Mouse (Mus musculus) CH12.LX (cell line): ENCODE data around the gene Dntt. TPM values are rescaled to one million over a fixed set of nuclear protein-coding genes. Genes with fewer than 3 reads are reported as not detected.

Experiments
- DNase-seq: peaks from one replicate; pipeline ENCODE4 v3.0.0-alpha.2; 2013; ENCODE audit errors: extremely low read depth
- H3K27ac ChIP-seq: 2 replicates; pipeline ENCODE4 v1.5.1; 2012; ENCODE audit warnings: low read depth, mild to moderate bottlenecking, control low read depth, moderate library complexity; ENCODE audit not compliant: insufficient read depth
- H3K27me3 ChIP-seq: replicated peaks from 2 replicates; pipeline ENCODE3; 2012; ENCODE audit warnings: inconsistent platforms
- H3K36me3 ChIP-seq, 2 experiments: replicated peaks in 1 of 2; 2 replicates each; pipeline versions ENCODE3 to v1.6.1; 2012; ENCODE audit warnings: inconsistent platforms in 1 of 2, low read length in 1 of 2, mild to moderate bottlenecking in 1 of 2, mixed read lengths in 1 of 2, moderate library complexity in 1 of 2; ENCODE audit not compliant: control insufficient read depth in 1 of 2, insufficient read depth in 1 of 2
- H3K4me1 ChIP-seq, 2 experiments: 2 replicates each; pipeline ENCODE4 v1.6.1; 2012; ENCODE audit warnings: inconsistent platforms in 1 of 2, moderate library complexity in 1 of 2; ENCODE audit not compliant: insufficient read depth in 2 of 2, control insufficient read depth in 1 of 2
- H3K4me2 ChIP-seq: 2 replicates; pipeline ENCODE4 v1.6.1; 2012; ENCODE audit warnings: low read depth, mild to moderate bottlenecking, control low read depth; ENCODE audit not compliant: poor library complexity, insufficient read depth, severe bottlenecking
- H3K4me3 ChIP-seq, 3 experiments: fragments of 150-350 bp in 1 of 3; sonication (generic) in 1 of 3; replicated peaks in 1 of 3; 2 replicates each; pipeline versions ENCODE3 to v1.5.1; 2011 to 2012; ENCODE audit warnings: low read depth in 2 of 3, low read length in 2 of 3, mild to moderate bottlenecking in 2 of 3, moderate library complexity in 2 of 3, control low read depth in 1 of 3, improper control_type of control experiment in 1 of 3, inconsistent platforms in 1 of 3, mixed read lengths in 1 of 3; ENCODE audit not compliant: poor library complexity in 1 of 3
- H3K79me2 ChIP-seq: replicated peaks from 2 replicates; pipeline ENCODE4 v1.6.1; 2012; ENCODE audit warnings: mild to moderate bottlenecking, moderate library complexity; ENCODE audit not compliant: control insufficient read depth, poor library complexity, insufficient read depth, severe bottlenecking; ENCODE audit errors: extremely low read depth
- H3K9ac ChIP-seq: 2 replicates; pipeline ENCODE4 v1.6.1; 2012; ENCODE audit warnings: low read depth, mild to moderate bottlenecking, control low read depth, moderate library complexity; ENCODE audit not compliant: insufficient read depth
- H3K9me3 ChIP-seq: replicated peaks from 2 replicates; pipeline ENCODE3; 2012; ENCODE audit warnings: low read length, inconsistent platforms, mixed read lengths
- BHLHE40 ChIP-seq: IDR thresholded peaks from 2 replicates; pipeline ENCODE4 v1.6.1; 2011; ENCODE audit warnings: mild to moderate bottlenecking, low read depth, low read length, improper control_type of control experiment
- EP300 ChIP-seq: IDR thresholded peaks from 2 replicates; pipeline ENCODE4 v1.6.1; 2011; ENCODE audit warnings: low read length, improper control_type of control experiment
- GABPA ChIP-seq: IDR thresholded peaks from 2 replicates; pipeline ENCODE4 v1.6.1; 2012; ENCODE audit warnings: low read depth, low read length, improper control_type of control experiment, inconsistent platforms; ENCODE audit not compliant: insufficient replicate concordance
- HCFC1 ChIP-seq: IDR thresholded peaks from 2 replicates; pipeline ENCODE4 v1.6.1; 2012; ENCODE audit warnings: low read depth, mild to moderate bottlenecking, inconsistent platforms, low read length, improper control_type of control experiment
- IRF4 ChIP-seq: IDR thresholded peaks from 2 replicates; pipeline ENCODE4 v1.6.1; 2014; ENCODE audit warnings: low read depth, mild to moderate bottlenecking, inconsistent platforms, low read length, improper control_type of control experiment
- JUN ChIP-seq: IDR thresholded peaks from 2 replicates; pipeline ENCODE4 v1.6.1; 2011; ENCODE audit warnings: low read depth, mild to moderate bottlenecking, low read length, improper control_type of control experiment, moderate library complexity; ENCODE audit not compliant: insufficient read depth
- MAX ChIP-seq: IDR thresholded peaks from 2 replicates; pipeline ENCODE4 v1.6.1; 2011; ENCODE audit warnings: low read length, improper control_type of control experiment
- MEF2A ChIP-seq: IDR thresholded peaks from 2 replicates; pipeline ENCODE4 v1.6.1; 2014; ENCODE audit warnings: low read depth, mild to moderate bottlenecking, inconsistent platforms, low read length, improper control_type of control experiment, borderline replicate concordance
- NELFE ChIP-seq: IDR thresholded peaks from 2 replicates; pipeline ENCODE4 v1.6.1; 2011; ENCODE audit warnings: low read depth, low read length, improper control_type of control experiment
- NRF1 ChIP-seq: IDR thresholded peaks from 2 replicates; pipeline ENCODE4 v1.6.1; 2014; ENCODE audit warnings: low read depth, mild to moderate bottlenecking, inconsistent platforms, low read length, improper control_type of control experiment, moderate library complexity
- POLR2AphosphoS2 ChIP-seq: IDR thresholded peaks from 2 replicates; pipeline ENCODE4 v1.6.1; 2011; ENCODE audit warnings: low read depth, low read length, improper control_type of control experiment
- SMC3 ChIP-seq: IDR thresholded peaks from 2 replicates; pipeline ENCODE4 v1.6.1; 2011; ENCODE audit warnings: low read depth, low read length, improper control_type of control experiment
- TBP ChIP-seq: conservative IDR thresholded peaks from 2 replicates; pipeline ENCODE4 v1.6.1; 2011; ENCODE audit warnings: low read depth, low read length, improper control_type of control experiment
- TCF12 ChIP-seq: IDR thresholded peaks from 2 replicates; pipeline ENCODE4 v1.6.1; 2014; ENCODE audit warnings: low read depth, mild to moderate bottlenecking, inconsistent platforms, low read length, improper control_type of control experiment
- UBTF ChIP-seq: IDR thresholded peaks from 2 replicates; pipeline ENCODE4 v1.6.1; 2012; ENCODE audit warnings: low read depth, mild to moderate bottlenecking, inconsistent platforms, low read length, improper control_type of control experiment, moderate library complexity
- ZC3H11A ChIP-seq: IDR thresholded peaks from 2 replicates; pipeline ENCODE4 v1.6.1; 2012; ENCODE audit warnings: low read depth, mild to moderate bottlenecking, inconsistent platforms, low read length, improper control_type of control experiment
- ZKSCAN1 ChIP-seq: IDR thresholded peaks from 2 replicates; pipeline ENCODE4 v1.6.1; 2012; ENCODE audit warnings: low read depth, inconsistent platforms, low read length, improper control_type of control experiment, borderline replicate concordance
- ZMIZ1 ChIP-seq: IDR thresholded peaks from 2 replicates; pipeline ENCODE4 v1.6.1; 2012; ENCODE audit warnings: low read depth, mild to moderate bottlenecking, inconsistent platforms, low read length, improper control_type of control experiment
- ZNF384 ChIP-seq: IDR thresholded peaks from 2 replicates; pipeline ENCODE4 v1.6.1; 2012; ENCODE audit warnings: low read depth, low read length, improper control_type of control experiment, inconsistent platforms
- dilution Hi-C: fragments of 300-500 bp; cut with MboI; formaldehyde crosslinking; loops from 2 replicates; pipeline ENCODE4 v1.14.3; 2020; ENCODE audit warnings: low sequenced_read_pairs; ENCODE audit not compliant: extremely low pct_unique_long_range_greater_than_20kb, extremely low pct_ligation_motif_present
- in situ Hi-C: fragments of 300-500 bp; cut with MboI; formaldehyde crosslinking; loops from 3 replicates; pipeline ENCODE4 v1.14.3; 2019; ENCODE audit warnings: low sequenced_read_pairs, low pct_ligation_motif_present, low pct_unique_long_range_greater_than_20kb, mixed read lengths
- polyA plus RNA-seq: library from polyadenylated mRNA; unstranded; fragments of >175 nt; gene quantifications from 2 replicates; pipeline ENCODE4 v1.2.1, GENCODE M21; 2012; ENCODE audit warnings: low read depth; ENCODE audit not compliant: insufficient read length
- total RNA-seq, 2 experiments: library from RNA; depleted of rRNA; stranded (reverse); fragments of 300-350 nt in 1 of 2; fragments of >200 nt in 1 of 2; gene quantifications; 2 replicates each; pipeline ENCODE4 v1.2.3; 2012 to 2014

Gene Dntt
- total and polyA plus RNA-seq, 3 experiments: 0.13 TPM; not detected in 2

GRCm38 (mm10) chr19:41022244-41022643 is 6.8 kb upstream of the Dntt start:
- in situ Hi-C loops (loop anchor here (25.0 kb wide), 1 partner anchor 410 kb away; the partner anchor contains the start of genes Entpd1 and Tctn3), dilution Hi-C loops (no loop called here)
- no peaks in the 10 kb centered on the region for H3K36me3 ChIP-seq
- no peaks in the 10 kb centered on the region for H3K9me3 ChIP-seq
- H3K4me2 ChIP-seq: no peak overlapping the region
- H3K27me3 ChIP-seq: peaks cover 7% of the 10 kb centered on the region
- peaks cover 2 to 11% of the 10 kb centered on the region in 2 experiments; a peak in 3 of 4 replicates for H3K4me1 ChIP-seq
- no peak for TF ChIP-seq GABPA
- no peak for TF ChIP-seq MAX
- no peak for TF ChIP-seq TBP
- no peak for TF ChIP-seq SMC3
- TF ChIP-seq NRF1: no peak
- no peak for TF ChIP-seq ZKSCAN1
- TF ChIP-seq ZMIZ1: no peak
- no peak for TF ChIP-seq ZNF384
- no peak for TF ChIP-seq JUN
- no peak for TF ChIP-seq IRF4
- TF ChIP-seq, all 38 proteins: peak for 0
- Histone ChIP-seq H3K27ac (no peak overlapping the region), H3K9ac (no peak overlapping the region), H3K79me2 (no peaks in the 10 kb centered on the region), H3K4me3 (no peak overlapping the region)
- DNase-seq: no peak

GRCm38 (mm10) chr19:41026551-41026950 is 2.5 kb upstream of the Dntt start:
- Histone ChIP-seq H3K9me3 (no peaks in the 10 kb centered on the region), H3K9ac (no peak overlapping the region), H3K79me2 (no peaks in the 10 kb centered on the region), H3K4me1 (peaks cover 2 to 11% of the 10 kb centered on the region in 2 experiments; a peak in 3 of 4 replicates), H3K36me3 (no peaks in the 10 kb centered on the region), H3K27me3 (no peaks in the 10 kb centered on the region), H3K4me2 (no peak overlapping the region), H3K27ac (no peak overlapping the region), H3K4me3 (no peak overlapping the region)
- dilution Hi-C loops (no loop called here), in situ Hi-C loops (loop anchor here (25.0 kb wide), 1 partner anchor 264 kb away; no protein-coding TSS in a partner anchor)
- TF ChIP-seq UBTF: no peak
- TF ChIP-seq POLR2AphosphoS2: no peak
- no peak for TF ChIP-seq BHLHE40
- TF ChIP-seq EP300: no peak
- no peak for TF ChIP-seq ZC3H11A
- no peak for TF ChIP-seq TCF12
- TF ChIP-seq HCFC1: no peak
- no peak for TF ChIP-seq NELFE
- no peak for TF ChIP-seq MEF2A
- no peak for DNase-seq
